Comparison of ENCODE assay signal across 10 mouse cellular contexts in genomic region chr15:101472952-101473528, GRCm38 (mm10). TPM values are rescaled to one million over a fixed set of nuclear protein-coding genes. Genes with fewer than 3 reads are reported as not detected.
A peak's percentile ranks its signal among the peaks of the same experiment; 100 is the strongest.
DNase-seq lines count a peak whose midpoint lies in the region; ATAC-seq lines count a peak whose summit lies in the region.
"Had no signal": no experiment of that assay in that cellular context is flagged by ENCODE, and none has a peak within 500 bp of the region (broad histone marks: within the 10 kb centered on the region; RNA-seq: fewer than 3 reads in every experiment).

Gene Krt86, plus strand, starts transcription at chr15:101473478.

- H3K36me3 ChIP-seq in hindbrain, embryonic 11.5 days (ENCODE audit: control insufficient read depth, insufficient read depth, low read length) = no peaks in the 10 kb centered on the region
- H3K36me3 ChIP-seq in hindbrain, embryonic 14.5 days (replicated peaks; ENCODE audit: control insufficient read depth, insufficient read depth) = no peaks in the 10 kb centered on the region
- H3K36me3 ChIP-seq: embryonic facial prominence, embryonic 12.5 days; hindbrain, embryonic 15.5 days had no signal

- no peak within 1 kb of the TSS for H3K4me3 ChIP-seq in hindbrain, embryonic 11.5 days (ENCODE audit: low read depth, low read length)
- H3K4me3 ChIP-seq in hindbrain, embryonic 14.5 days (replicated peaks; ENCODE audit: low read length) = no peak within 1 kb of the TSS
- H3K4me3 ChIP-seq: embryonic facial prominence, embryonic 12.5 days; hindbrain, embryonic 15.5 days had no signal

- no peak within 1 kb of the TSS for H3K9ac ChIP-seq in hindbrain, embryonic 11.5 days (ENCODE audit: low read depth, low read length)
- H3K9ac ChIP-seq in hindbrain, embryonic 14.5 days = no peak within 1 kb of the TSS
- H3K9ac ChIP-seq: embryonic facial prominence, embryonic 12.5 days; hindbrain, embryonic 15.5 days had no signal

- no peak for ATAC-seq in hindbrain, embryonic 11.5 days (ENCODE audit: low FRiP score)
- no peak for ATAC-seq in hindbrain, embryonic 14.5 days (ENCODE audit: low FRiP score)
- peak; percentile 72 for ATAC-seq in granulocyte monocyte progenitor cell, adult 5-6 weeks (replicated peaks; ENCODE audit: poor library complexity, severe bottlenecking)

- peak; percentile 56 for DNase-seq in hindbrain, embryonic 11.5 days (ENCODE audit: low spot score)
- DNase-seq in hindbrain, embryonic 14.5 days (ENCODE audit: low spot score) = no peak
- peak; percentile 95 for DNase-seq in 3T3-L1 (ENCODE audit: low read depth, low spot score)
- peak; percentile 46 to 85 for DNase-seq in adrenal gland, adult (ENCODE audit: inconsistent age in 2 of 2, low spot score in 1 of 2)
- no peak for DNase-seq in cerebellum, adult 11-12 months
- DNase-seq in B cell, adult 2 months = no peak
- DNase-seq in spleen, postnatal 10 days (ENCODE audit: low spot score in 2 of 2) = no peak

- H3K9me3 ChIP-seq in hindbrain, embryonic 11.5 days (ENCODE audit: control insufficient read depth, low read length) = no peaks in the 10 kb centered on the region
- H3K9me3 ChIP-seq in hindbrain, embryonic 14.5 days (ENCODE audit: control insufficient read depth, low read length) = no peaks in the 10 kb centered on the region
- H3K9me3 ChIP-seq: embryonic facial prominence, embryonic 12.5 days; hindbrain, embryonic 15.5 days had no signal

- WGBS in hindbrain, embryonic 11.5 days = 39% methylated on average over 10 of the region's 10 CpGs
- 38% methylated on average over 10 of the region's 10 CpGs for WGBS in hindbrain, embryonic 14.5 days

- no peak within 1 kb of the TSS for H3K27ac ChIP-seq in hindbrain, embryonic 11.5 days (ENCODE audit: low read depth, low read length)
- H3K27ac ChIP-seq in hindbrain, embryonic 14.5 days = no peak within 1 kb of the TSS
- H3K27ac ChIP-seq: embryonic facial prominence, embryonic 12.5 days; hindbrain, embryonic 15.5 days had no signal

- no peaks in the 10 kb centered on the region for H3K27me3 ChIP-seq in hindbrain, embryonic 11.5 days (ENCODE audit: control insufficient read depth, insufficient read depth, low read length)
- no peaks in the 10 kb centered on the region for H3K27me3 ChIP-seq in hindbrain, embryonic 14.5 days (ENCODE audit: control insufficient read depth, insufficient read depth, low read length)
- H3K27me3 ChIP-seq: hindbrain, embryonic 15.5 days had no signal

- H3K4me1 ChIP-seq in hindbrain, embryonic 11.5 days (replicated peaks; ENCODE audit: control insufficient read depth, insufficient read depth, low read length) = no peaks in the 10 kb centered on the region
- no peaks in the 10 kb centered on the region for H3K4me1 ChIP-seq in hindbrain, embryonic 14.5 days (replicated peaks; ENCODE audit: control insufficient read depth, insufficient read depth, low read length)
- H3K4me1 ChIP-seq: embryonic facial prominence, embryonic 12.5 days; hindbrain, embryonic 15.5 days had no signal

- no peak within 1 kb of the TSS for H3K4me2 ChIP-seq in hindbrain, embryonic 11.5 days (replicated peaks; ENCODE audit: low read depth, low read length)
- no peak within 1 kb of the TSS for H3K4me2 ChIP-seq in hindbrain, embryonic 14.5 days (replicated peaks)
- H3K4me2 ChIP-seq: embryonic facial prominence, embryonic 12.5 days; hindbrain, embryonic 15.5 days had no signal

RNA-seq across cellular contexts. Expression of gene Krt86, which starts in this region (rescaled TPM):
- not detected in 2 replicates for polyA plus RNA-seq in hindbrain, embryonic 11.5 days (2014; fragmentation: Nextera tagmentation; extraction: Ambion mirVana)
- polyA plus RNA-seq in hindbrain, embryonic 14.5 days (2014; fragmentation: Nextera tagmentation; extraction: Ambion mirVana) = 0.09 TPM in 1 of 2 replicates, not detected in the other
- not detected in 2 replicates for total RNA-seq in granulocyte monocyte progenitor cell, adult 5-6 weeks (2014; fragmentation: Nextera tagmentation)
- total RNA-seq in granulocyte monocyte progenitor cell, adult 5-6 weeks (2017) = not detected in 2 replicates
- polyA plus RNA-seq: embryonic facial prominence, embryonic 12.5 days had no signal

Comparison
In these comparisons a context has a peak if more than half of its experiments do, and no peak if none do; other contexts are left out.
1. Peak in DNase-seq in hindbrain, embryonic 11.5 days; RNA of the gene not detected or under 1 TPM.
2. Peak in ATAC-seq in granulocyte monocyte progenitor cell, adult 5-6 weeks; RNA of the gene not detected or under 1 TPM.
3. DNase-seq: peak in 3T3-L1 (single experiment) and adrenal gland, adult (2 of 2); none in hindbrain, embryonic 14.5 days (single experiment), cerebellum, adult 11-12 months (single experiment), B cell, adult 2 months (0 of 2) and spleen, postnatal 10 days (0 of 2).